ENCODE assay signal across 17 mouse cellular contexts in the genomic region with DNA sequence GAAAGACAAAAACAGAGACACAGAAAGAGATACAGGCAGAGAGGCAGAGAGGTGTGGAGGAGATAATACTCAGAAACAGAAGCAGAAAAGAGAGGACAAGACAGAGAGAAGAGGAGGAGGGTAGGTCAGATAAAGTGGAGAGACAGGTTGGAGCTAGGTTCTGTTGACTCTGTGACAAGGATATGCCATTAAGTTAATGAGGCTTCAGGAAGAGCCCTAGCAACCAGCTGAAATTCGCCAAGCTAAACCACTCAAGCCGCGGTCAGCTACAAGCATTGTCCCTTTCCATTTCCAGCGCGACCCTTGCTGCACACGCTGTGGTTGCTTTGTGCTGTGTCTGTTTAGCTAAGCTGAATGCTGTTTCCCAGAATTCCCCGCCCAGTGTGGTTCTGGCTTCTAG. TPM values are rescaled to one million over a fixed set of nuclear protein-coding genes. Genes with fewer than 3 reads are reported as not detected.
DNase-seq lines count a peak whose midpoint lies in the region; ATAC-seq and TF ChIP-seq lines count a peak whose summit lies in the region.
"Had no signal": no experiment of that assay in that cellular context is flagged by ENCODE, and none has a peak within 500 bp of the region (broad histone marks: within the 10 kb centered on the region; RNA-seq: fewer than 3 reads in every experiment).

No protein-coding gene starts in this region.

- DNase-seq in forebrain, embryonic 14.5 days (ENCODE audit: low spot score) = peak; percentile 11
- no peak for DNase-seq in kidney, adult 2 months
- no peak for DNase-seq in testis, postnatal 14 days (ENCODE audit: low spot score)
- no peak for DNase-seq in adrenal gland, postnatal 14 days
- DNase-seq in lung, postnatal 14 days = no peak
- DNase-seq: cerebellum, adult 9-11 months; gastrocnemius, postnatal 36 days; right cerebral cortex, adult 18-20 months; spleen, adult 18-20 months; thymus, postnatal 36 days had no signal

- H3K9ac ChIP-seq in forebrain, embryonic 14.5 days (ENCODE audit: low read length) = no peak overlapping the region
- no peak overlapping the region for H3K9ac ChIP-seq in forebrain, embryonic 13.5 days
- H3K9ac ChIP-seq in kidney, embryonic 15.5 days = no peak overlapping the region
- H3K9ac ChIP-seq: limb, embryonic 13.5 days; neural tube, embryonic 13.5 days had no signal

- H3K4me2 ChIP-seq in forebrain, embryonic 14.5 days (ENCODE audit: low read length) = no peak overlapping the region
- H3K4me2 ChIP-seq in forebrain, embryonic 13.5 days = no peak overlapping the region
- H3K4me2 ChIP-seq in kidney, embryonic 15.5 days = no peak overlapping the region

- no peak for TF ChIP-seq CTCF in kidney, adult 2 months (conservative IDR thresholded peaks at IDR 0.05; ENCODE audit: insufficient read depth, insufficient read length, low read depth, low read length)
- no peak for TF ChIP-seq CTCF in testis, adult 2 months (IDR thresholded peaks at IDR 0.05; ENCODE audit: control insufficient read depth, insufficient read depth, insufficient replicate concordance, low read depth, low read length)

- ATAC-seq in forebrain, embryonic 14.5 days = no peak
- ATAC-seq in forebrain, embryonic 13.5 days = no peak; the same call in 1 of the 2 replicates
- peak; percentile 60 for ATAC-seq in kidney, embryonic 15.5 days (replicated peaks; ENCODE audit: low FRiP score)
- ATAC-seq: lung, postnatal 0 days; Patski had no signal

- H3K4me1 ChIP-seq in forebrain, embryonic 14.5 days (ENCODE audit: control insufficient read depth, insufficient read depth, low read length) = no peaks in the 10 kb centered on the region
- no peaks in the 10 kb centered on the region for H3K4me1 ChIP-seq in forebrain, embryonic 13.5 days
- no peaks in the 10 kb centered on the region for H3K4me1 ChIP-seq in kidney, embryonic 15.5 days
- H3K4me1 ChIP-seq in kidney, adult 2 months (ENCODE audit: control insufficient read depth, insufficient read depth, low read length) = no peaks in the 10 kb centered on the region
- H3K4me1 ChIP-seq in testis, adult 2 months (ENCODE audit: control insufficient read depth, insufficient read depth, low read length) = peaks cover 10% of the 10 kb centered on the region
- H3K4me1 ChIP-seq: limb, embryonic 13.5 days had no signal

- no peaks in the 10 kb centered on the region for H3K36me3 ChIP-seq in forebrain, embryonic 14.5 days (ENCODE audit: control insufficient read depth, insufficient read depth, low read length)
- H3K36me3 ChIP-seq in forebrain, embryonic 13.5 days (ENCODE audit: poor library complexity, severe bottlenecking) = no peaks in the 10 kb centered on the region
- no peaks in the 10 kb centered on the region for H3K36me3 ChIP-seq in kidney, embryonic 15.5 days
- H3K36me3 ChIP-seq in kidney, adult 2 months (ENCODE audit: control insufficient read depth, insufficient read depth, low read length) = no peaks in the 10 kb centered on the region
- H3K36me3 ChIP-seq in testis, adult 2 months (ENCODE audit: control insufficient read depth, insufficient read depth, low read length) = no peaks in the 10 kb centered on the region
- H3K36me3 ChIP-seq: limb, embryonic 13.5 days; neural tube, embryonic 13.5 days had no signal

- no peak for TF ChIP-seq POLR2A in kidney, adult 2 months (IDR thresholded peaks at IDR 0.05; ENCODE audit: low read depth, low read length)
- no peak for TF ChIP-seq POLR2A in testis, adult 2 months (IDR thresholded peaks at IDR 0.05; ENCODE audit: control insufficient read depth, low read depth, low read length)

- WGBS in forebrain, embryonic 14.5 days = 40% methylated on average over 7 of the region's 7 CpGs
- WGBS in forebrain, embryonic 13.5 days = 24% methylated on average over 7 of the region's 7 CpGs
- 43% methylated on average over 7 of the region's 7 CpGs for WGBS in kidney, embryonic 15.5 days
- 50% methylated on average over 7 of the region's 7 CpGs for WGBS in kidney, adult 2 months

- H3K4me3 ChIP-seq in forebrain, embryonic 14.5 days (ENCODE audit: low read depth, low read length) = no peak overlapping the region
- no peak overlapping the region for H3K4me3 ChIP-seq in forebrain, embryonic 13.5 days
- H3K4me3 ChIP-seq in kidney, embryonic 15.5 days (replicated peaks) = no peak overlapping the region
- H3K4me3 ChIP-seq in kidney, adult 2 months (ENCODE audit: insufficient read depth, low read depth, low read length) = no peak overlapping the region
- H3K4me3 ChIP-seq in testis, adult 2 months (ENCODE audit: control insufficient read depth, low read depth, low read length) = no peak overlapping the region
- H3K4me3 ChIP-seq: limb, embryonic 13.5 days; neural tube, embryonic 13.5 days had no signal

- no peaks in the 10 kb centered on the region for H3K27me3 ChIP-seq in forebrain, embryonic 14.5 days (replicated peaks; ENCODE audit: control insufficient read depth, insufficient read depth, low read length)
- no peaks in the 10 kb centered on the region for H3K27me3 ChIP-seq in forebrain, embryonic 13.5 days
- peaks cover 6% of the 10 kb centered on the region; the same call in 1 of the 2 replicates for H3K27me3 ChIP-seq in kidney, embryonic 15.5 days
- H3K27me3 ChIP-seq in kidney, adult 2 months (replicated peaks; ENCODE audit: control insufficient read depth, insufficient read depth, low read length) = no peaks in the 10 kb centered on the region
- no peaks in the 10 kb centered on the region for H3K27me3 ChIP-seq in testis, adult 2 months (ENCODE audit: control insufficient read depth, insufficient read depth, low read length)
- H3K27me3 ChIP-seq: neural tube, embryonic 13.5 days had no signal

- no peak overlapping the region for H3K27ac ChIP-seq in forebrain, embryonic 14.5 days (ENCODE audit: low read depth, low read length)
- H3K27ac ChIP-seq in forebrain, embryonic 13.5 days = no peak overlapping the region
- H3K27ac ChIP-seq in kidney, embryonic 15.5 days = peak overlapping the region; percentile 45; the same call in 1 of the 2 replicates
- H3K27ac ChIP-seq in kidney, adult 2 months (ENCODE audit: insufficient read depth, low read depth, low read length) = no peak overlapping the region
- H3K27ac ChIP-seq in testis, adult 2 months (ENCODE audit: control insufficient read depth, insufficient read depth, low read depth, low read length) = peak overlapping the region; percentile 88
- H3K27ac ChIP-seq: limb, embryonic 13.5 days; neural tube, embryonic 13.5 days had no signal

- H3K9me3 ChIP-seq in forebrain, embryonic 14.5 days (replicated peaks; ENCODE audit: control insufficient read depth, low read length) = no peaks in the 10 kb centered on the region
- no peaks in the 10 kb centered on the region for H3K9me3 ChIP-seq in forebrain, embryonic 13.5 days (replicated peaks)
- no peaks in the 10 kb centered on the region for H3K9me3 ChIP-seq in kidney, embryonic 15.5 days (replicated peaks)
- H3K9me3 ChIP-seq: limb, embryonic 13.5 days; neural tube, embryonic 13.5 days had no signal

RNA-seq across cellular contexts. Expression of a gene that starts 32.0 kb away (rescaled TPM):
- 232 and 256 TPM in 2 replicates for polyA plus RNA-seq in forebrain, embryonic 14.5 days (2014; fragmentation: Nextera tagmentation; extraction: Ambion mirVana)
- 266 and 278 TPM in 2 replicates for polyA plus RNA-seq in forebrain, embryonic 13.5 days (2015; fragmentation: Nextera tagmentation; extraction: Ambion mirVana)
- polyA plus RNA-seq in kidney, embryonic 15.5 days (2015; fragmentation: Nextera tagmentation; extraction: Ambion mirVana) = 537 and 542 TPM in 2 replicates
- 53.5 and 62.7 TPM in 2 replicates for polyA plus RNA-seq in kidney, adult 2 months (2012; rRNA removed)
- polyA plus RNA-seq in testis, adult 2 months (2012; rRNA removed) = 39.4 and 51.9 TPM in 2 replicates
- 168 and 178 TPM in 2 replicates for total RNA-seq in adrenal gland, postnatal 14 days (2021)

Comparison
In these comparisons a context has a peak if more than half of its experiments do, and no peak if none do; other contexts are left out.
1. H3K27ac ChIP-seq: peak in kidney, embryonic 15.5 days (single experiment) and testis, adult 2 months (single experiment); none in forebrain, embryonic 14.5 days (single experiment), forebrain, embryonic 13.5 days (single experiment) and kidney, adult 2 months (single experiment).